Mouse (Mus musculus) testis, adult 2 months (tissue): ENCODE measurements around the gene Tecr. TPM values are rescaled to one million over a fixed set of nuclear protein-coding genes. Genes with fewer than 3 reads are reported as not detected.
A peak's percentile ranks its signal among the peaks of the same experiment; 100 is the strongest.
"Not testable (repeated sequence)": the region's sequence is repeated elsewhere in the genome, so short reads cannot be mapped to it uniquely, and the experiment has no call there.

Experiments
- H3K27ac ChIP-seq: fragments of 200-500 bp; 2 replicates; pipeline ENCODE4 v1.5.1; 2012; ENCODE audit warnings: low read depth, low read length; ENCODE audit not compliant: control insufficient read depth, insufficient read depth
- H3K27me3 ChIP-seq: fragments of 200-500 bp; 2 replicates; pipeline ENCODE4 v1.6.1; 2012; ENCODE audit warnings: mild to moderate bottlenecking, low read length, moderate library complexity; ENCODE audit not compliant: control insufficient read depth, insufficient read depth
- H3K36me3 ChIP-seq: fragments of 200-500 bp; 2 replicates; pipeline ENCODE4 v1.6.1; 2012; ENCODE audit warnings: mild to moderate bottlenecking, low read length; ENCODE audit not compliant: control insufficient read depth, insufficient read depth
- H3K4me1 ChIP-seq: fragments of 200-500 bp; 2 replicates; pipeline ENCODE4 v1.6.1; 2012; ENCODE audit warnings: low read length; ENCODE audit not compliant: control insufficient read depth, insufficient read depth
- H3K4me3 ChIP-seq: fragments of 200-500 bp; 2 replicates; pipeline ENCODE4 v1.5.1; 2012; ENCODE audit warnings: low read depth, mild to moderate bottlenecking, low read length, moderate library complexity, mixed read lengths; ENCODE audit not compliant: control insufficient read depth
- CTCF ChIP-seq: fragments of 200-500 bp; IDR thresholded peaks from 2 replicates; pipeline ENCODE4 v1.5.1; 2012; ENCODE audit warnings: low read depth, mild to moderate bottlenecking, inconsistent platforms, low read length, moderate library complexity; ENCODE audit not compliant: control insufficient read depth, insufficient read depth, insufficient replicate concordance
- POLR2A ChIP-seq: fragments of 200-500 bp; IDR thresholded peaks from 2 replicates; pipeline ENCODE4 v1.6.1; 2012; ENCODE audit warnings: low read depth, mild to moderate bottlenecking, inconsistent platforms, low read length, moderate library complexity; ENCODE audit not compliant: control insufficient read depth
- polyA plus RNA-seq: library from polyadenylated mRNA; depleted of rRNA; stranded (reverse); fragments of >200 nt; gene quantifications from 2 replicates; pipeline ENCODE4 v1.2.3, GENCODE M21; 2012

Tecr gene
- polyA plus RNA-seq, 1 experiment, result 159 TPM

GRCm38 (mm10) chr8:83596369-83596768 lies 11.4 kb downstream of the Tecr start:
- no peaks in the 10 kb centered on the region for H3K27me3 ChIP-seq
- no peaks in the 10 kb centered on the region for H3K36me3 ChIP-seq
- TF ChIP-seq POLR2A (no peak), CTCF (no peak)
- no peak overlapping the region for H3K27ac ChIP-seq
- no peak overlapping the region for H3K4me3 ChIP-seq
- H3K4me1 ChIP-seq, result peaks cover 6% of the 10 kb centered on the region

- not testable (repeated sequence) for H3K27ac ChIP-seq, H3K4me1 ChIP-seq, H3K36me3 ChIP-seq, H3K27me3 ChIP-seq
- peak overlapping the region; percentile 83; the same call in 1 of the 2 replicates for H3K4me3 ChIP-seq
Observed at GRCm38 (mm10) chr8:83595050-83595345, 12.8 kb downstream of the Tecr start.

- TF ChIP-seq POLR2A (peak; percentile 75), CTCF (no peak)
- Histone ChIP-seq H3K27ac (peak overlapping the region; percentile 77), H3K27me3 (no peaks in the 10 kb centered on the region), H3K36me3 (no peaks in the 10 kb centered on the region), H3K4me1 (peaks cover 4% of the 10 kb centered on the region), H3K4me3 (peak overlapping the region; percentile 83)
Observed at GRCm38 (mm10) chr8:83594167-83595049, 13.4 kb downstream of the Tecr start.

- peak overlapping the region; percentile 58 for H3K27ac ChIP-seq
- peaks cover 4% of the 10 kb centered on the region for H3K4me1 ChIP-seq
- H3K27me3 ChIP-seq, result no peaks in the 10 kb centered on the region
- TF ChIP-seq POLR2A, result no peak
- TF ChIP-seq CTCF, result no peak
- H3K36me3 ChIP-seq, result no peaks in the 10 kb centered on the region
- peak overlapping the region; percentile 83 for H3K4me3 ChIP-seq
Observed at GRCm38 (mm10) chr8:83593325-83594166, 14.2 kb downstream of the Tecr start.

GRCm38 (mm10) chr8:83592682-83593081 lies 15.1 kb downstream of the Tecr start:
- H3K27me3 ChIP-seq, result no peaks in the 10 kb centered on the region
- no peak overlapping the region for H3K4me3 ChIP-seq
- no peak overlapping the region for H3K27ac ChIP-seq
- H3K4me1 ChIP-seq, result peaks cover 4% of the 10 kb centered on the region
- TF ChIP-seq CTCF (no peak), POLR2A (no peak)
- no peaks in the 10 kb centered on the region for H3K36me3 ChIP-seq

- Histone ChIP-seq H3K27ac (no peak overlapping the region), H3K4me3 (no peak overlapping the region), H3K27me3 (no peaks in the 10 kb centered on the region), H3K4me1 (peaks cover 4% of the 10 kb centered on the region), H3K36me3 (no peaks in the 10 kb centered on the region)
- TF ChIP-seq CTCF, result no peak
- TF ChIP-seq POLR2A, result no peak
Observed at GRCm38 (mm10) chr8:83590488-83591023, 17.2 kb downstream of the Tecr start.

GRCm38 (mm10) chr8:83588886-83589285 lies 18.9 kb downstream of the Tecr start:
- H3K4me1 ChIP-seq, result peaks cover 3% of the 10 kb centered on the region
- H3K27me3 ChIP-seq, result no peaks in the 10 kb centered on the region
- H3K27ac ChIP-seq, result no peak overlapping the region
- no peak for TF ChIP-seq POLR2A
- no peak for TF ChIP-seq CTCF
- no peaks in the 10 kb centered on the region for H3K36me3 ChIP-seq
- no peak overlapping the region for H3K4me3 ChIP-seq
